Mouse (Mus musculus): ENCODE results near the gene Twf2.

Gene Twf2

GRCm38 (mm10) chr9:106241541-106242164, 38.7 kb downstream of the Twf2 start:
- no peak for DNase-seq

- DNase-seq, result no peak
Measured at GRCm38 (mm10) chr9:106242813-106243488, 40.0 kb downstream of the Twf2 start.

GRCm38 (mm10) chr9:106249550-106249949, 46.6 kb downstream of the Twf2 start:
- no peak for DNase-seq

GRCm38 (mm10) chr9:106250245-106250644, 47.3 kb downstream of the Twf2 start:
- no peak for DNase-seq

- no peak for DNase-seq
Measured at GRCm38 (mm10) chr9:106251066-106251465, 48.2 kb downstream of the Twf2 start.

GRCm38 (mm10) chr9:106254001-106254400, 51.1 kb downstream of the Twf2 start:
- DNase-seq, result no peak

GRCm38 (mm10) chr9:106258412-106258811, 55.5 kb downstream of the Twf2 start:
- DNase-seq, result no peak

GRCm38 (mm10) chr9:106258990-106259389, 56.1 kb downstream of the Twf2 start:
- DNase-seq, result no peak

GRCm38 (mm10) chr9:106261058-106261457, 58.1 kb downstream of the Twf2 start:
- DNase-seq, result no peak

GRCm38 (mm10) chr9:106261491-106261890, 58.6 kb downstream of the Twf2 start:
- DNase-seq, result no peak

- no peak for DNase-seq
Measured at GRCm38 (mm10) chr9:106262075-106262474, 59.2 kb downstream of the Twf2 start.

- no peak for DNase-seq
Measured at GRCm38 (mm10) chr9:106263381-106263924, 60.5 kb downstream of the Twf2 start.
